Mouse (Mus musculus) MEL (cell line): ENCODE data around the gene Dot1l. TPM values are rescaled to one million over a fixed set of nuclear protein-coding genes. Genes with fewer than 3 reads are reported as not detected.

ENCODE experiments used
- DNase-seq: peaks from one replicate; pipeline ENCODE4 v3.0.0; 2011; ENCODE audit warnings: low read depth, low spot score
- H3K27ac ChIP-seq: 2 replicates; pipeline ENCODE4 v1.5.1; 2012; ENCODE audit warnings: low read depth, mild to moderate bottlenecking, control low read depth, low read length, moderate library complexity; ENCODE audit not compliant: control insufficient read depth
- H3K27me3 ChIP-seq, 2 experiments: fragments of 150-350 bp in 1 of 2; sonication (generic) in 1 of 2; 2 replicates each; pipeline ENCODE4 v1.6.1; 2012; ENCODE audit warnings: low read length in 2 of 2, mild to moderate bottlenecking in 2 of 2, improper control_type of control experiment in 1 of 2, moderate library complexity in 1 of 2; ENCODE audit not compliant: insufficient read depth in 2 of 2, control insufficient read depth in 1 of 2
- H3K36me3 ChIP-seq, 2 experiments: 2 replicates each; pipeline ENCODE4 v1.6.1; 2012 to 2014; ENCODE audit warnings: low read length in 2 of 2, improper control_type of control experiment in 1 of 2, inconsistent platforms in 1 of 2, mild to moderate bottlenecking in 1 of 2; ENCODE audit not compliant: insufficient read depth in 2 of 2, control insufficient read depth in 1 of 2
- H3K4me1 ChIP-seq, 2 experiments: fragments of 150-350 bp in 1 of 2; sonication (generic) in 1 of 2; 2 replicates each; pipeline ENCODE4 v1.6.1; 2012; ENCODE audit warnings: low read length in 2 of 2, improper control_type of control experiment in 1 of 2, mild to moderate bottlenecking in 1 of 2; ENCODE audit not compliant: insufficient read depth in 2 of 2, control insufficient read depth in 1 of 2
- H3K4me3 ChIP-seq, 2 experiments: fragments of 150-350 bp in 1 of 2; sonication (generic) in 1 of 2; 2 replicates each; pipeline ENCODE4 v1.5.1; 2012; ENCODE audit warnings: low read depth in 2 of 2, low read length in 2 of 2, mild to moderate bottlenecking in 2 of 2, moderate library complexity in 2 of 2, control low read depth in 1 of 2, improper control_type of control experiment in 1 of 2; ENCODE audit not compliant: control insufficient read depth in 1 of 2, insufficient read depth in 1 of 2
- H3K79me2 ChIP-seq: 2 replicates; pipeline ENCODE4 v1.6.1; 2012; ENCODE audit warnings: mild to moderate bottlenecking, low read length, moderate library complexity; ENCODE audit not compliant: control insufficient read depth, poor library complexity, insufficient read depth
- H3K9ac ChIP-seq: 2 replicates; pipeline ENCODE4 v1.6.1; 2012; ENCODE audit warnings: low read depth, mild to moderate bottlenecking, control low read depth, low read length, moderate library complexity; ENCODE audit not compliant: control insufficient read depth, poor library complexity, severe bottlenecking
- H3K9me3 ChIP-seq: fragments of 150-350 bp; sonication (generic); replicated peaks from 2 replicates; pipeline ENCODE4 v1.6.1; 2012; ENCODE audit warnings: mild to moderate bottlenecking, low read length, improper control_type of control experiment, moderate library complexity; ENCODE audit not compliant: insufficient read depth
- BHLHE40 ChIP-seq: IDR thresholded peaks from 2 replicates; pipeline ENCODE4 v1.6.1; 2012; ENCODE audit warnings: low read depth, mild to moderate bottlenecking, inconsistent platforms, low read length, improper control_type of control experiment, borderline replicate concordance
- CHD1 ChIP-seq: IDR thresholded peaks from 2 replicates; pipeline ENCODE4 v1.6.1; 2012; ENCODE audit warnings: low read depth, mild to moderate bottlenecking, inconsistent platforms, low read length, improper control_type of control experiment
- CHD2 ChIP-seq: IDR thresholded peaks from 2 replicates; pipeline ENCODE4 v1.6.1; 2011; ENCODE audit warnings: low read length, improper control_type of control experiment
- CTCF ChIP-seq, 3 experiments: IDR thresholded peaks in 2 of 3; conservative IDR thresholded peaks in 1 of 3; 2 replicates each; pipeline ENCODE4 v1.5.1; 2011 to 2012; ENCODE audit warnings: low read length in 3 of 3, low read depth in 2 of 3, mild to moderate bottlenecking in 2 of 3, improper control_type of control experiment in 1 of 3, inconsistent platforms in 1 of 3, mixed read lengths in 1 of 3, moderate library complexity in 1 of 3; ENCODE audit not compliant: control insufficient read depth in 1 of 3, insufficient read depth in 1 of 3, poor library complexity in 1 of 3, severe bottlenecking in 1 of 3
- E2F4 ChIP-seq: IDR thresholded peaks from 2 replicates; pipeline ENCODE4 v1.6.1; 2011; ENCODE audit warnings: low read depth, low read length, improper control_type of control experiment, borderline replicate concordance
- ELF1 ChIP-seq: IDR thresholded peaks from 2 replicates; pipeline ENCODE4 v1.6.1; 2014; ENCODE audit warnings: low read depth, mild to moderate bottlenecking, inconsistent platforms, low read length, improper control_type of control experiment, moderate library complexity
- EP300 ChIP-seq, 2 experiments: IDR thresholded peaks; 2 replicates each; pipeline ENCODE4 v1.6.1; 2011; ENCODE audit warnings: improper control_type of control experiment in 2 of 2, low read length in 2 of 2, low read depth in 1 of 2, mild to moderate bottlenecking in 1 of 2
- ETS1 ChIP-seq: IDR thresholded peaks from 2 replicates; pipeline ENCODE4 v1.6.1; 2012; ENCODE audit warnings: low read depth, mild to moderate bottlenecking, inconsistent platforms, low read length, improper control_type of control experiment, moderate library complexity
- JUND ChIP-seq: IDR thresholded peaks from 2 replicates; pipeline ENCODE4 v1.6.1; 2011; ENCODE audit warnings: low read depth, mild to moderate bottlenecking, improper control_type of control experiment, low read length
- MAFK ChIP-seq: IDR thresholded peaks from 2 replicates; pipeline ENCODE4 v1.6.1; 2011; ENCODE audit warnings: low read depth, mild to moderate bottlenecking, low read length, improper control_type of control experiment, borderline replicate concordance
- MAZ ChIP-seq: IDR thresholded peaks from 2 replicates; pipeline ENCODE4 v1.6.1; 2012; ENCODE audit warnings: low read depth, mild to moderate bottlenecking, inconsistent platforms, low read length, improper control_type of control experiment
- MXI1 ChIP-seq: IDR thresholded peaks from 2 replicates; pipeline ENCODE4 v1.6.1; 2011; ENCODE audit warnings: mild to moderate bottlenecking, low read depth, low read length, improper control_type of control experiment
- MYB ChIP-seq: IDR thresholded peaks from 2 replicates; pipeline ENCODE4 v1.6.1; 2011; ENCODE audit warnings: mild to moderate bottlenecking, low read depth, low read length, improper control_type of control experiment
- MYC ChIP-seq: IDR thresholded peaks from 2 replicates; pipeline ENCODE4 v1.6.1; 2011; ENCODE audit warnings: low read depth, mild to moderate bottlenecking, low read length, improper control_type of control experiment, moderate library complexity
- NELFE ChIP-seq: IDR thresholded peaks from 2 replicates; pipeline ENCODE4 v1.6.1; 2011; ENCODE audit warnings: low read depth, low read length, improper control_type of control experiment
- POLR2A ChIP-seq, 2 experiments: IDR thresholded peaks; 2 replicates each; pipeline ENCODE4 v1.6.1; 2011 to 2012; ENCODE audit warnings: low read length in 2 of 2, mild to moderate bottlenecking in 2 of 2, control low read depth in 1 of 2, improper control_type of control experiment in 1 of 2, low read depth in 1 of 2, moderate library complexity in 1 of 2; ENCODE audit not compliant: control insufficient read depth in 1 of 2, insufficient read depth in 1 of 2, poor library complexity in 1 of 2
- POLR2AphosphoS2 ChIP-seq: IDR thresholded peaks from 2 replicates; pipeline ENCODE4 v1.6.1; 2011; ENCODE audit warnings: low read length, improper control_type of control experiment
- SIN3A ChIP-seq: IDR thresholded peaks from 2 replicates; pipeline ENCODE4 v1.6.1; 2012; ENCODE audit warnings: low read length, improper control_type of control experiment, inconsistent platforms
- SMC3 ChIP-seq: IDR thresholded peaks from 2 replicates; pipeline ENCODE4 v1.6.1; 2011; ENCODE audit warnings: low read depth, low read length, improper control_type of control experiment
- TAL1 ChIP-seq: IDR thresholded peaks from 2 replicates; pipeline ENCODE4 v1.6.1; 2012; ENCODE audit warnings: mild to moderate bottlenecking, inconsistent platforms, low read length, moderate library complexity, mixed read lengths
- TBP ChIP-seq: IDR thresholded peaks from 2 replicates; pipeline ENCODE4 v1.8.0; 2011; ENCODE audit warnings: low read depth, low read length, improper control_type of control experiment
- TCF12 ChIP-seq: IDR thresholded peaks from 2 replicates; pipeline ENCODE4 v1.6.1; 2014; ENCODE audit warnings: low read depth, mild to moderate bottlenecking, inconsistent platforms, low read length, improper control_type of control experiment, moderate library complexity
- UBTF ChIP-seq: IDR thresholded peaks from 2 replicates; pipeline ENCODE4 v1.6.1; 2012; ENCODE audit warnings: low read depth, mild to moderate bottlenecking, inconsistent platforms, low read length, improper control_type of control experiment, moderate library complexity, borderline replicate concordance; ENCODE audit not compliant: insufficient read depth
- ZC3H11A ChIP-seq: IDR thresholded peaks from 2 replicates; pipeline ENCODE4 v1.6.1; 2012; ENCODE audit warnings: low read depth, mild to moderate bottlenecking, inconsistent platforms, low read length, improper control_type of control experiment
- ZKSCAN1 ChIP-seq: IDR thresholded peaks from 2 replicates; pipeline ENCODE4 v1.6.1; 2012; ENCODE audit warnings: low read depth, mild to moderate bottlenecking, inconsistent platforms, low read length, improper control_type of control experiment, moderate library complexity
- ZNF384 ChIP-seq: IDR thresholded peaks from 2 replicates; pipeline ENCODE4 v1.6.1; 2012; ENCODE audit warnings: low read depth, mild to moderate bottlenecking, inconsistent platforms, low read length, improper control_type of control experiment
- polyA plus RNA-seq, 2 experiments: library from polyadenylated mRNA; stranded (reverse) in 1 of 2; unstranded in 1 of 2; fragments of >175 nt in 1 of 2; fragments of >200 nt in 1 of 2; gene quantifications; 2 replicates each; pipeline versions ENCODE4 v1.2.1 to v1.2.4; 2012; ENCODE audit warnings: low replicate concordance in 2 of 2, low read depth in 1 of 2; ENCODE audit not compliant: insufficient read length in 2 of 2, insufficient read depth in 1 of 2, missing spikeins in 1 of 2
- total RNA-seq: library from RNA; depleted of rRNA; stranded (reverse); fragments of 300-350 nt; gene quantifications from 2 replicates; pipeline ENCODE4 v1.2.3, GENCODE M21; 2012

Dot1l gene
- total and polyA plus RNA-seq, 3 experiments, result 15.0 to 70.6 TPM; not detected in 1

- TF ChIP-seq MYB, result no peak
- no peak for TF ChIP-seq ETS1
- no peak for TF ChIP-seq JUND
- TF ChIP-seq UBTF, result no peak
- peak; percentile 76 for TF ChIP-seq ZC3H11A
- no peak for TF ChIP-seq EP300 (IDR thresholded peaks at IDR 0.05; ENCODE audit: low read depth in 1 of 2, low read length in 2 of 2)
- TF ChIP-seq MYC, result 0 out of 2 replicates have a peak, but pooled peaks have one; percentile 18
- 0 out of 2 replicates have a peak, but pooled peaks have one; percentile 11 for TF ChIP-seq CHD1
- TF ChIP-seq ELF1, result no peak
- no peak for TF ChIP-seq TAL1
- 0 out of 2 replicates have a peak, but pooled peaks have one; percentile 26 for TF ChIP-seq ZNF384
- TF ChIP-seq SMC3, result peak; percentile 68
- no peak for TF ChIP-seq BHLHE40
- no peak for TF ChIP-seq CHD2
- no peak for TF ChIP-seq MAFK
- no peak for TF ChIP-seq TCF12
- 0 out of 2 replicates have a peak, but pooled peaks have one; percentile 40 for TF ChIP-seq TBP
- peak; percentile 51 to 71 (median 53) for TF ChIP-seq CTCF (IDR thresholded peaks at IDR 0.05 in 2 of 3, conservative IDR thresholded peaks at IDR 0.05 in 1 of 3; ENCODE audit: control insufficient read depth in 1 of 3, insufficient read depth in 1 of 3, low read depth in 2 of 3, low read length in 3 of 3, poor library complexity in 1 of 3, severe bottlenecking in 1 of 3)
- peak; percentile 75; the same call in 1 of the 2 replicates for TF ChIP-seq SIN3A
- TF ChIP-seq ZKSCAN1, result no peak
- no peak for TF ChIP-seq MAZ
- TF ChIP-seq E2F4, result no peak
Observed at GRCm38 (mm10) chr10:80751188-80751832, 3.7 kb upstream of the Dot1l start (continued).

GRCm38 (mm10) chr10:80752079-80752625 is 2.9 kb upstream of the Dot1l start:
- peak overlapping the region; percentile 62 to 63 for H3K4me3 ChIP-seq
- H3K79me2 ChIP-seq, result peaks cover 21% of the 10 kb centered on the region
- DNase-seq, result peak; percentile 94
- no peaks in the 10 kb centered on the region for H3K9me3 ChIP-seq
- H3K36me3 ChIP-seq, result peaks cover 0 to 16% of the 10 kb centered on the region in 2 experiments; a peak in 2 of 4 replicates
- TF ChIP-seq TCF12, result no peak; the same call in 1 of the 2 replicates
- no peak for TF ChIP-seq MAFK
- no peak for TF ChIP-seq JUND
- 0 out of 2 replicates have a peak, but pooled peaks have one; percentile 34 for TF ChIP-seq MYC
- TF ChIP-seq MXI1, result peak; percentile 84
- TF ChIP-seq POLR2A (IDR thresholded peaks at IDR 0.05; ENCODE audit: control insufficient read depth in 1 of 2, insufficient read depth in 1 of 2, low read depth in 1 of 2, low read length in 2 of 2, poor library complexity in 1 of 2), result peak in 1 of 2 experiments; percentile 49; a peak in 1 of 4 replicates
- peak; percentile 45; the same call in 1 of the 2 replicates for TF ChIP-seq NELFE
- TF ChIP-seq ETS1, result no peak
- TF ChIP-seq SIN3A, result peak; percentile 51; the same call in 1 of the 2 replicates
- 0 out of 2 replicates have a peak, but pooled peaks have one; percentile 39 for TF ChIP-seq POLR2AphosphoS2
- TF ChIP-seq TBP, result peak; percentile 57; the same call in 1 of the 2 replicates
- TF ChIP-seq UBTF, result no peak
- peak; percentile 63 for TF ChIP-seq MAZ
- TF ChIP-seq ELF1, result peak; percentile 42; the same call in 1 of the 2 replicates
- no peak for TF ChIP-seq MYB
- peaks cover 8 to 37% of the 10 kb centered on the region in 2 experiments for H3K4me1 ChIP-seq
- H3K27me3 ChIP-seq, result no peaks in the 10 kb centered on the region
- H3K9ac ChIP-seq, result peak overlapping the region; percentile 53
- peak overlapping the region; percentile 52 for H3K27ac ChIP-seq
